Mouse (Mus musculus): ENCODE measurements around the gene Actr1b.

The Actr1b gene

DNA sequence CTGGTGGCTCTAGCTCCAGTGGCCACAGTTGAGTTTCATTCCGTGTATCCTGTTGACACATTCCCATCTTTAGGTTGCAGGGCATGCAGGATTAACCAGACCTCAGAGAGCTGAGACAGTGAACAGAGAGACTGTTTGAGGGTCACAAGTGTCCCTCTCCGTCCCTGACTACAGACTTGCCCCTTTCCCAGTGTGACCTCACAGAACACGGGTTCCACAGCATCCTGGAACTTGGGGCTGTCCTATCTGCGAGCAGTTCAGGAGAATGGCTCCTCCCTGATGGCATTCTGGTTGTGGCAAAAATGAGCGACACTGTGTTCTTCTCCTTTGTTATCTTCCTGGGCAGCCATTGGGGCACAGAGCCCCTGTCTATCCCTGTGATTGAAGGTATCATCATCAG, at the start of gene Actr1b:
Gene Actr1b (minus strand): TSS at position 112 of the 400 bp plus-strand sequence.
- CTCF ChIA-PET: no interaction called here
- POLR2A ChIA-PET: interaction anchor here in 1 of 4 experiments (0.7 kb wide), 1 partner anchor 12 kb away, joined by 5 read pairs; no protein-coding TSS in a partner anchor

DNA sequence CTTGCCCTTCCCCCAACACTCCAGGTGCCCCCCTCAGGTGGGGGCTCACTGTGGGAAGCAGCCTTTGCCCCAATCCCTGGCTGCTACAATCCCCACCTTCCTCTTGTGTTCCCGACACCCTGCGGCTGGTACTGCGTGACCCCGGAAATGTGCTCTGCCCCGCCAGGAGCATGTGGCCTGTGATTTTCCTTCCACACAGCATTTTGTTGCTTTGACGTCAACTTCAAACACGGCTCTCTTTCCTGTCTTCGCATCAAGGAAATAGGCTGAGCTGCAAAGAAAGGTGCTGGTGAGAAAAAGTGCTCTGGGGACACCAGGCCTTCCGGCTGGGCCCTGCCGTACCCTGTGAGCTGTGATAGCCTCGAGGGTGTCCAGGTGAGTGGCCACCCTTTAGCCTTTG, 47.3 kb upstream of the Actr1b start, which contains the start of gene Zap70:
Gene Zap70 (plus strand): TSS at position 231 of the 400 bp plus-strand sequence.
- ChIA-PET CTCF (interaction anchor here in 3 of 4 experiments (0.6 to 3.1 kb wide), 6 partner anchors 15 to 619 kb away, joined by 3 to 20 read pairs (median 4); partner anchors contain the start of gene Ankrd39 (in 1 of the 3)), POLR2A (interaction anchor here in 3 of 4 experiments (0.7 to 2.3 kb wide), 5 partner anchors 8 to 15 kb away, joined by 4 to 6 read pairs (median 5); no protein-coding TSS in a partner anchor)

DNA sequence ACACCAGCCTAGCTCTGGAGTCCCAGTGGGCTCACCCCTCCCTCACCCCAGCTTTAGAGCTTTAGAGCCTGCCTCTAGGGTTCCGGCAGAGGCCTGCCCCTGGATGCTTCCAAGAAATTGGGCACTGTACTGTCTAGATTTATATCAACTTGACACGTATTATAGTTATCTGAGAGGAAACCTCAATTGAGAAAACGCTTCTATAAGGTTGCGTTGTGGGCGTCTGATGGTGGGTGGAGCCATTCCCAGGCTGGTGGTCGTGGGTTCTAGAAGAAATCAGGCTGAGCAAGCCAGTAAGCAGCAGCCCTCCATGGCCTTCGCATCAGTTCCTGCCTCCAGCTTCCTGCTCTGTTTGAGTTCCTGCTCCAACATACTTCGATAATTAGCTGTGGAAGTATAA, 46.8 kb upstream of the Actr1b start:
- POLR2A ChIA-PET: interaction anchor here in 2 of 4 experiments (0.6 to 2.3 kb wide), 6 partner anchors 9 to 921 kb away, joined by 3 to 6 read pairs (median 5); no protein-coding TSS in a partner anchor

DNA sequence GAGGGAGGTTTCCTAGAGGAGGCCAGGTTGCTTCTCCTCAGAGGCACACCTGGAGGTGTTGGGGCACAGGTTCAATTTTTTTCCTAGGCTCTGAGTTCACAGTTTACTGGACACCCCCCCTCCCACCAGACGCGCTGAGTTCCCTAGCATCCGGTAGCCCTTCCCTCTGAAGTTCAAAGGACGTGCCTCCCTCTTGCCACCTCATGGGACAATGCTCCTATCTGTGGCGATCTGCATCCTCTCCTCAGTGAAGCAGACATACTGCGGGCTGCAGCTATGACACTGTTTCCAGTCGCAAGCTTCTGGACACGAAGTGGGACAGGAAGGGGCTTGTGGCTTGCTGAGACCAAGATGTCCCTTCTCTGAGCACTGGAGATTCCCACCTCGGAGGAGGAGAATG, 46.2 kb upstream of the Actr1b start:
- CTCF ChIA-PET: interaction anchor here in 1 of 4 experiments (0.6 to 3.1 kb wide), 3 partner anchors 14 to 243 kb away, joined by 4 to 20 read pairs (median 6); partner anchors contain the start of gene Ankrd39
- POLR2A ChIA-PET: interaction anchor here in 2 of 4 experiments (0.6 to 0.8 kb wide), 6 partner anchors 10 to 920 kb away, joined by 3 to 5 read pairs (median 3); partner anchors contain the start of gene Cox5b (in 1 of the 2)

More for the DNA sequence above, 46.8 kb upstream of the Actr1b start:
- CTCF ChIA-PET: interaction anchor here in 1 of 4 experiments (0.6 to 3.1 kb wide), 4 partner anchors 15 to 619 kb away, joined by 3 to 20 read pairs (median 5); partner anchors contain the start of gene Ankrd39

- ChIA-PET POLR2A (interaction anchor here in 1 of 4 experiments (1.0 kb wide), 2 partner anchors 13 to 75 kb away, joined by 3 to 7 read pairs; no protein-coding TSS in a partner anchor), CTCF (interaction anchor here in 2 of 4 experiments (0.6 to 2.3 kb wide), 7 partner anchors 11 to 499 kb away, joined by 3 to 11 read pairs (median 3); partner anchors contain the start of gene Ankrd39 (in 1 of the 2))
Measured at GRCm38 (mm10) chr1:36759076-36759475, 44.9 kb upstream of the Actr1b start.

- CTCF ChIA-PET: interaction anchor here in 1 of 4 experiments (1.2 to 1.3 kb wide), 2 partner anchors 26 to 500 kb away, joined by 3 read pairs; no protein-coding TSS in a partner anchor
- POLR2A ChIA-PET: no interaction called here
Measured at GRCm38 (mm10) chr1:36758553-36758952, 44.3 kb upstream of the Actr1b start.

- CTCF ChIA-PET: interaction anchor here in 2 of 4 experiments (0.6 to 1.0 kb wide), 2 partner anchors 10 to 732 kb away, joined by 3 read pairs; no protein-coding TSS in a partner anchor
- POLR2A ChIA-PET: interaction anchor here in 1 of 4 experiments (1.8 kb wide), 1 partner anchor 17 kb away, joined by 5 read pairs; no protein-coding TSS in a partner anchor
Measured at GRCm38 (mm10) chr1:36753932-36754675, 39.9 kb upstream of the Actr1b start.

- CTCF ChIA-PET: interaction anchor here (0.5 to 5.4 kb wide), 58 partner anchors 10 to 892 kb away, joined by 3 to 54 read pairs (median 4); partner anchors contain the start of genes Ankrd39 (in 4 of the 4), Zap70 (in 2 of the 4), 4933424G06Rik (in 1 of the 4) and Arid5a (in 1 of the 4)
- POLR2A ChIA-PET: interaction anchor here in 3 of 4 experiments (0.6 to 2.6 kb wide), 8 partner anchors 16 to 550 kb away, joined by 3 to 13 read pairs (median 4); partner anchors contain the start of genes Ankrd39 (in 2 of the 3) and Zap70 (in 1 of the 3)
Measured at GRCm38 (mm10) chr1:36746452-36746851, 32.2 kb upstream of the Actr1b start.

DNA sequence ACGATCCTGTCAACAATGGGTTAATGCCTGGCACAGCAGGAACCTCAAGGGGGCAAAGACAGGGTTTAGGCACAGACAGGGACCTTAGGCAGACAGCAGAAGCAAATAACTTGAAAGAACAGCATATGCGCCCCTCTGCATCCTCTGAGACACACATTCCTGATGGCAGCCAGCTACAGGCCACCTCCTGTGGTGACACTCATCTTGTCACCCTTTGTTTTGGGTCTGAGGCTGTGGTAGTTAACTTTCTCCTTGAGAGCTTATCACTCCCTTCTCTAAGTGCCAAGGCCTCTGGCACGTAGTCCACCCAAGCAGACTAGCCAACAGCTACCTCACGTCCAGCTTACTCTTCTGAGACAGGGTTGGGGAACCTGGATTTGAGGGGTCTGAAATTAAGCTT, 31.4 kb upstream of the Actr1b start:
- POLR2A ChIA-PET: interaction anchor here (0.7 to 2.6 kb wide), 7 partner anchors 10 to 198 kb away, joined by 3 to 13 read pairs (median 3); partner anchors contain the start of genes 4933424G06Rik (in 1 of the 4) and Ankrd39 (in 1 of the 4)
- CTCF ChIA-PET: interaction anchor here in 3 of 4 experiments (0.6 to 5.4 kb wide), 28 partner anchors 11 to 868 kb away, joined by 3 to 54 read pairs (median 5); partner anchors contain the start of genes Ankrd39 (in 2 of the 3), Arid5a (in 1 of the 3), Fam178b (in 1 of the 3) and Zap70 (in 1 of the 3)

DNA sequence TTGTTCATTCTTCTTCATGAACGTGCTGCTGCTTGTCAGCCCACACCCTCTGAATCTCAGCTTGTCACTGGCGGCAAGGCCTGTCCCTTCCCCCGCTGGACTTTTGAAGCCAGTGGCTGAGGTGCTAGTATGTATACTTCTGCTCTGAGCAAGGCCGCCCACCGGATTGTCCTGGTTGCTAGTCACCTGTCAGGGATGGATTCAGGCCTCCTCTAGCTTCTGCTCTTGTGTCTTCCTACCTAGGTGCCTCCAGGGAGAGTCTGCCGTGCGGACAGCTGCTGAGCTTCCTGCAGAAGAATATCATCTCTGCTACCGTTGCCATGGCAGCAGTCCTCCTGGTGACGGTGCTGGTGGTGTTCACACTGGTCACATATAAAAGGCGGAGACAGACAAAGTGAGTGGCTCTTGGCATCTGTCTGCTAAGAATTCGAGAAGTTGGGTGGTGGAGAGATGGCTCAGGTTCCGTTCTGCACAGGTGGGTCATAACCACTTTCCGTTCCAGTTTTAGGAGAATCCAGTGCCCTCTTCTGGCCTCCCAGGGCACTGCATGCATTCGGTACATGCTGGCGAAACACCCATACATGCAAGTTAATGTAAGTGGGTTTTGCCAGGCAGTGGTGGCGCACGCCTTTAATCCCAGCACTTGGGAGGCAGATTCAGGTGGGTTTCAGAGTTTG, 30.2 kb upstream of the Actr1b start:
- ChIA-PET CTCF (interaction anchor here (0.6 to 5.4 kb wide), 21 partner anchors 10 to 507 kb away, joined by 3 to 45 read pairs (median 4); partner anchors contain the start of genes Ankrd39 (in 4 of the 4) and Zap70 (in 1 of the 4)), POLR2A (interaction anchor here in 2 of 4 experiments (0.5 to 1.2 kb wide), 4 partner anchors 9 to 473 kb away, joined by 3 to 6 read pairs (median 4); partner anchors contain the start of gene Ankrd39 (in 1 of the 2))

DNA sequence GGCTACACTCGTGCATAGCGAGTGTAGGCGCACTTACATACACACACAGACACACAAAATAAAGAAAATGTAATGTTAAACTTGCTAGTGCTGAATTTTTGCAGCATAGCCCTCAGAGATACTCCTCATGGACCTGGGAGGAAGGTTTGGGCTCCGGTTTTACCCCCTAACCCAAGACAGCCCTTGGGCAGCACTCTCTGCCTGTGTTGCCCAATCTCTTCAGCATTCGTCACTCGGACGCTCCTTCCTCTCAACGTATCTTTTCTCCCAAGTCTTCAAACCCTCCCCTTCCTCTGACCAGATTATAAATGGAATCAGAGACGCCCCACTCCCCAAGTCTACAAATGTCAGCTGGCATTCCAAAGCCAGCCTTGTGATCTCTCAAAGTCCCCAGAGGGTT, 28.8 kb upstream of the Actr1b start:
- ChIA-PET CTCF (interaction anchor here in 2 of 4 experiments (0.6 to 1.6 kb wide), 4 partner anchors 29 to 199 kb away, joined by 3 to 6 read pairs (median 3); partner anchors contain the start of gene Ankrd39 (in 1 of the 2)), POLR2A (interaction anchor here in 1 of 4 experiments (1.2 kb wide), 1 partner anchor 159 kb away, joined by 3 read pairs; no protein-coding TSS in a partner anchor)

- CTCF ChIA-PET: interaction anchor here in 2 of 4 experiments (0.6 to 1.2 kb wide), 3 partner anchors 30 to 1262 kb away, joined by 3 to 5 read pairs (median 4); partner anchors contain the start of gene Ankrd39 (in 1 of the 2)
- POLR2A ChIA-PET: interaction anchor here in 1 of 4 experiments (1.0 kb wide), 1 partner anchor 38 kb away, joined by 3 read pairs; no protein-coding TSS in a partner anchor
Measured at GRCm38 (mm10) chr1:36739231-36739630, 25.0 kb upstream of the Actr1b start.

- ChIA-PET POLR2A (no interaction called here), CTCF (no interaction called here)
Measured at GRCm38 (mm10) chr1:36737300-36737699, 23.1 kb upstream of the Actr1b start.

- POLR2A ChIA-PET: no interaction called here
Measured at GRCm38 (mm10) chr1:36724057-36724431, 9.8 kb upstream of the Actr1b start.

GRCm38 (mm10) chr1:36723146-36724056, 9.2 kb upstream of the Actr1b start:
- ChIA-PET POLR2A (interaction anchor here in 1 of 4 experiments (0.6 to 1.5 kb wide), 2 partner anchors 12 to 1148 kb away, joined by 3 to 5 read pairs; partner anchors contain the start of gene Lipt1), CTCF (interaction anchor here in 2 of 4 experiments (0.6 to 1.4 kb wide), 3 partner anchors 23 to 47 kb away, joined by 3 to 4 read pairs (median 3); no protein-coding TSS in a partner anchor)

More at GRCm38 (mm10) chr1:36724057-36724431, 9.8 kb upstream of the Actr1b start:
- CTCF ChIA-PET: interaction anchor here in 1 of 4 experiments (1.4 kb wide), 1 partner anchor 22 kb away, joined by 3 read pairs; no protein-coding TSS in a partner anchor

DNA sequence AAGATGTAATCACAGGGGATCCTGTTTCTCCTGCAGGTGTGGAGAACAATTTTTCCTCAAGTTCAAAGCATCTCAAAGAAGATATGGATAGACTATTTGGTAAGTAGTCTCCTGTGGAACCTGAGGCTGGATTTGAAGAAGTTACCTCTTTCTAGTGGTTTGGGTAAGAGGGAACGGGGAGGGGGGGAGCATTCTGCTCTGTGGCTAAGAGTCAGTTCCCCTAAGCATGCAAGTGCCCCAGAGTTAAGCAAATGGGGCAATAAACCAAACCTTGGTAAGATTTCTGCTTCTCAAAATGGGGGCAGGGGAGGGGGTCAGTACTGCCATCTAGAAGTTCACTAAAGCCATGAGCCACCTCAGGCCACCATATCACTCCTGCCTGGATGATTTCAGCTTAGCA, 4.6 kb upstream of the Actr1b start:
- ChIA-PET POLR2A (no interaction called here), CTCF (interaction anchor here in 1 of 4 experiments (1.7 kb wide), 1 partner anchor 9 kb away, joined by 4 read pairs; the partner anchor contains the start of gene 4933424G06Rik)

Data from embryonic stem cell, embryonic (primary cell).